Mouse (Mus musculus): Measurements from ENCODE around the gene Ppm1l.

The Ppm1l gene

DNA sequence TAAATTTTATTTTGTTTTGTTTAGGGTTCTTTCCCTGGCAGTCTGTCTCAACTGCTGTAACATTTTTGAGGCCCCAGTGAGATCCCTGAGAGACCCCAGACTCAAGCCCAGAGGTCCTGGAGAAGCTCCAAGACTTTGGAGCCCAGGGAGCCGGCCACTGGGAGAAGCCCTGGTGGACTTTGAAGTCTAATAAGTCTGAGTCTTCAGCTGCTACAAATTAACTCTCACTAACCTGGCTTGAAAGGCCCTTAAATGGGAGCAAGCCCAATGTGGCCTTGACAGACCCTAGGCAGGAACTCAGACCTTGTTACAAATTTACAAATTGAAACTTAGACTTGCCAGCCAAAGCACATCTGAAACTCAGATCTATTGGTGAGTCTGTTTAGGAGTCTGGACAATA lies 290.8 kb downstream of the Ppm1l start:
- DNase-seq, result no peak

DNA sequence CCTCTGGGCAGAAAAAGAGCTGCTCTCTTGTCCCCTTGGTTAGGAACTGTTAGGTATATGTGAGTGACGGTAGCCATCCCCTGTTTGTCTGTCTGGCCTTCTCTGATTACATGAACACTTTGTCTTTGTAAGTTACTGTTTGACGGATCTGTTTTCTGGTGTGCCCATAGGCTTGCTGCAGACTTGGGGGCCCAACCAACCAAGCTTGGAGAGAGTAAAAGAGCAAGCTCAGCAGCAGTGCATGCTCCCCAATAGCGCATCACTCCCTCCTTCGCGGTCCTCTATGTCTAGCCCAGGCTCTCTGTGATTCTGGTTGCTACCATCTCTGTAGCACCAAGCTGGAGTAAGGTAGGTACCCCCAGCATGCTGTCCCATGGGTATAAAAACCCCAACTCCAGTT lies 291.2 kb downstream of the Ppm1l start:
- no peak for DNase-seq

Data from thymus, adult 18-20 months (tissue).